Mouse (Mus musculus) liver, postnatal 0 days (tissue): ENCODE measurements at regions not wholly inside any gene's neighbourhood (a gene's known extent, or its start where the extent isn't known, plus 50 kb on each side); places are given as distances from the start of the nearest gene placed in this dataset.

Experiments used
- ATAC-seq: fragments of 200-750 bp; cut with Nextera tagmentation; 2 replicates; pipeline ENCODE4 v1.8.0; 2017; ENCODE audit warnings: mild to moderate bottlenecking, moderate library complexity
- DNase-seq: peaks from one replicate; pipeline ENCODE4 v3.0.0-alpha.2; 2016
- H3K27ac ChIP-seq: fragments of 300-500 bp; sonication (generic); 2 replicates; pipeline ENCODE4 v1.5.1; 2014; ENCODE audit warnings: antibody characterized with exemption, moderate library complexity, mild to moderate bottlenecking, low read depth
- H3K27me3 ChIP-seq: fragments of 300-500 bp; sonication (generic); 2 replicates; pipeline ENCODE4 v1.6.1; 2014; ENCODE audit warnings: low read length, control low read depth, mixed read lengths; ENCODE audit not compliant: insufficient read depth
- H3K36me3 ChIP-seq: fragments of 300-500 bp; sonication (generic); replicated peaks from 2 replicates; pipeline ENCODE4 v1.6.1; 2014; ENCODE audit warnings: mild to moderate bottlenecking, control low read depth, low read length, moderate library complexity, mixed read lengths; ENCODE audit not compliant: insufficient read depth
- H3K4me1 ChIP-seq: fragments of 300-500 bp; sonication (generic); 2 replicates; pipeline ENCODE4 v1.6.1; 2014; ENCODE audit warnings: antibody characterized with exemption, mild to moderate bottlenecking, control low read depth; ENCODE audit not compliant: insufficient read depth
- H3K4me2 ChIP-seq: fragments of 300-500 bp; sonication (generic); 2 replicates; pipeline ENCODE4 v1.6.1; 2014; ENCODE audit warnings: low read depth, mild to moderate bottlenecking, low read length, moderate library complexity, mixed read lengths
- H3K4me3 ChIP-seq: fragments of 300-500 bp; sonication (generic); 2 replicates; pipeline ENCODE4 v1.5.1; 2014; ENCODE audit warnings: low read depth, low read length
- H3K9ac ChIP-seq: fragments of 300-500 bp; sonication (generic); replicated peaks from 2 replicates; pipeline ENCODE4 v1.6.1; 2014; ENCODE audit warnings: mild to moderate bottlenecking, moderate library complexity
- H3K9me3 ChIP-seq: fragments of 300-500 bp; sonication (generic); 2 replicates; pipeline ENCODE4 v1.6.1; 2016; ENCODE audit warnings: mild to moderate bottlenecking, control low read depth, low read length, mixed read lengths
- CTCF ChIP-seq: sonication (generic); IDR thresholded peaks from 2 replicates; pipeline ENCODE4 v1.5.1; 2016; ENCODE audit warnings: antibody characterized with exemption, low read depth
- EP300 ChIP-seq: IDR thresholded peaks from 2 replicates; pipeline ENCODE4 v1.6.1; 2016; ENCODE audit warnings: antibody characterized with exemption, low read depth, mild to moderate bottlenecking
- WGBS: fragments of 180-500 bp; shearing (Covaris S2); extraction: QIAGEN DNeasy Blood & Tissue Kit; methylation state at CpG from one replicate; pipeline ENCODE4 v1.1.7; 2014; ENCODE audit not compliant: insufficient replicate concordance; 5-methylcytosine and 5-hydroxymethylcytosine counted together

GRCm38 (mm10) chr1:176683146-176683545 lies 130.7 kb downstream of the Cep170 start:
- WGBS, result 65% methylated on average over 6 of the region's 6 CpGs
- ATAC-seq, result no peak

GRCm38 (mm10) chr1:176681971-176682370 lies 131.9 kb downstream of the Cep170 start:
- no peak overlapping the region for H3K4me2 ChIP-seq
- H3K9ac ChIP-seq, result no peak overlapping the region
- H3K9me3 ChIP-seq, result peaks cover 2% of the 10 kb centered on the region; the same call in 1 of the 2 replicates
- no peaks in the 10 kb centered on the region for H3K36me3 ChIP-seq
- H3K27me3 ChIP-seq, result no peaks in the 10 kb centered on the region
- H3K4me1 ChIP-seq, result no peaks in the 10 kb centered on the region
- TF ChIP-seq EP300 (no peak), CTCF (no peak)
- ATAC-seq, result no peak
- H3K27ac ChIP-seq, result no peak overlapping the region
- H3K4me3 ChIP-seq, result no peak overlapping the region
- 48% methylated on average over 8 of the region's 8 CpGs for WGBS
- DNase-seq, result no peak

More at GRCm38 (mm10) chr1:176683146-176683545, 130.7 kb downstream of the Cep170 start:
- Histone ChIP-seq H3K9me3 (no peaks in the 10 kb centered on the region), H3K4me1 (no peaks in the 10 kb centered on the region), H3K4me2 (no peak overlapping the region), H3K4me3 (no peak overlapping the region), H3K27me3 (no peaks in the 10 kb centered on the region), H3K9ac (no peak overlapping the region), H3K27ac (no peak overlapping the region), H3K36me3 (no peaks in the 10 kb centered on the region)
- no peak for DNase-seq
- TF ChIP-seq EP300 (no peak), CTCF (no peak)

- no peaks in the 10 kb centered on the region for H3K27me3 ChIP-seq
- H3K36me3 ChIP-seq, result no peaks in the 10 kb centered on the region
- H3K4me2 ChIP-seq, result no peak overlapping the region
- DNase-seq (no peak), ATAC-seq (no peak)
- no peaks in the 10 kb centered on the region for H3K4me1 ChIP-seq
- H3K4me3 ChIP-seq, result no peak overlapping the region
- TF ChIP-seq CTCF (no peak), EP300 (no peak)
- no peak overlapping the region for H3K27ac ChIP-seq
- peaks cover 5% of the 10 kb centered on the region; the same call in 1 of the 2 replicates for H3K9me3 ChIP-seq
- H3K9ac ChIP-seq, result no peak overlapping the region
These were observed 138.7 kb downstream of the Cep170 start for GRCm38 (mm10) chr1:176675184-176675583.

- Histone ChIP-seq H3K27ac (no peak overlapping the region), H3K27me3 (no peaks in the 10 kb centered on the region), H3K4me1 (no peaks in the 10 kb centered on the region), H3K4me3 (no peak overlapping the region), H3K9me3 (no peaks in the 10 kb centered on the region), H3K4me2 (no peak overlapping the region), H3K9ac (no peak overlapping the region), H3K36me3 (no peaks in the 10 kb centered on the region)
- DNase-seq (no peak), ATAC-seq (no peak)
- TF ChIP-seq EP300, result no peak
- no peak for TF ChIP-seq CTCF
- 61% methylated on average over 3 of the region's 3 CpGs for WGBS
These were observed 142.8 kb downstream of the Cep170 start for GRCm38 (mm10) chr1:176671081-176671480.

GRCm38 (mm10) chr1:176667552-176668306 lies 146.1 kb downstream of the Cep170 start:
- H3K36me3 ChIP-seq, result no peaks in the 10 kb centered on the region
- no peak overlapping the region for H3K4me3 ChIP-seq
- ATAC-seq (no peak), DNase-seq (no peak)
- no peaks in the 10 kb centered on the region for H3K9me3 ChIP-seq
- 58% methylated on average over 8 of the region's 8 CpGs for WGBS
- no peak overlapping the region for H3K9ac ChIP-seq
- no peaks in the 10 kb centered on the region for H3K4me1 ChIP-seq
- no peak overlapping the region for H3K4me2 ChIP-seq
- no peaks in the 10 kb centered on the region for H3K27me3 ChIP-seq
- TF ChIP-seq CTCF (no peak), EP300 (no peak)
- H3K27ac ChIP-seq, result no peak overlapping the region

- no peaks in the 10 kb centered on the region for H3K4me1 ChIP-seq
- TF ChIP-seq EP300 (no peak), CTCF (no peak)
- H3K4me2 ChIP-seq, result no peak overlapping the region
- no peaks in the 10 kb centered on the region for H3K9me3 ChIP-seq
- H3K4me3 ChIP-seq, result no peak overlapping the region
- no peaks in the 10 kb centered on the region for H3K27me3 ChIP-seq
- no peak overlapping the region for H3K27ac ChIP-seq
- ATAC-seq (no peak), DNase-seq (no peak)
- no peak overlapping the region for H3K9ac ChIP-seq
- H3K36me3 ChIP-seq, result no peaks in the 10 kb centered on the region
- WGBS, result 81% methylated on average over 6 of the region's 6 CpGs
These were observed 153.6 kb downstream of the Cep170 start for GRCm38 (mm10) chr1:176660286-176660685.

GRCm38 (mm10) chr1:176658639-176659038 lies 155.2 kb downstream of the Cep170 start:
- DNase-seq, result no peak
- Histone ChIP-seq H3K4me2 (no peak overlapping the region), H3K4me3 (no peak overlapping the region), H3K9me3 (no peaks in the 10 kb centered on the region), H3K4me1 (no peaks in the 10 kb centered on the region), H3K36me3 (no peaks in the 10 kb centered on the region), H3K27ac (no peak overlapping the region), H3K9ac (no peak overlapping the region), H3K27me3 (no peaks in the 10 kb centered on the region)
- ATAC-seq, result no peak
- TF ChIP-seq CTCF, result no peak
- no peak for TF ChIP-seq EP300
